Mouse (Mus musculus): ENCODE data around the gene Serpina3g.
"Not testable (repeated sequence)": the region's sequence is repeated elsewhere in the genome, so short reads cannot be mapped to it uniquely, and the experiment has no call there.

The Serpina3g gene

DNA sequence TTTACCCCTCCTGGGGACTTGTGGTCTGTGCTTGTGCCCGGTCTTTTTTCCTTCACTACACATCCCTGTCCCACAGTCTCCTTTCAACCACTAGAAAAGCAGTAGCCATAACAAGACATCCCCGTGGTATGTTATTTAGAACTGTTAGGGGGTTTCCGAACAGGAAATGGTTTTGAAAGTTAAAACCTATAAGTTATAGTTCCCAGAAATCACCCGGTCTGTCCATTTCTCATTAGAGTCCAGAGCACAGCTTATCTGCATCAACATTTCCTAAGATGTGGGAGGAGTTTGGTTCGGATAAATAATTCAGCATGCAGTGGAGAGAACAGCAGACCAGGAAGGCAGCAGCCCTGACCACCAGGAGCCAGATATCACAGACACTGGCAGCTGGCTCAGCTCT lies at the start of gene Serpina3g:
Gene Serpina3g, plus strand, starts transcription at position 331 of the 400 bp plus-strand sequence.
- no peak for DNase-seq (ENCODE audit: low spot score)

- DNase-seq (ENCODE audit: low spot score), result no peak
Measured at GRCm38 (mm10) chr12:104189246-104189645, 46.8 kb upstream of the Serpina3g start.

DNA sequence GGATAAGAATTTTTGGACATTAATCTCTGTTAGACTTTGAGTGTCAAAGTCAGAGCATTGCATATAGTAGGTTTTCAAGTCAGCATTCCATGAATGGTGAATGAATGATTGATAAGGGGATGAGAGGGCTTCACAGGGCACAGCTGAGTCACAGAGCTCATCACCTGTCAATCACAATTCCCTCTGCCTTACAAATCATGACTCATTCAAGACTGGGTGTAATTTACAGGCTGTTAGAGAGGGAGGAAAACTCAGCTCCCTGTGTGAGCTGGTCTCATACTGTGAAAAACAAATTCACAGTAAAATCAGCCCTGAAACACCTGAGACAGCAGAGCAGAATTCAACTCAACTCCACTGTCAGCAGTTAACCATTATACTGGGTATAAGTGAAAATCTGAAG lies 45.2 kb upstream of the Serpina3g start:
- no peak for DNase-seq (ENCODE audit: low spot score)

GRCm38 (mm10) chr12:104209149-104209548 lies 26.9 kb upstream of the Serpina3g start:
- DNase-seq (ENCODE audit: low spot score), result no peak

GRCm38 (mm10) chr12:104209802-104210201 lies 26.2 kb upstream of the Serpina3g start:
- no peak for DNase-seq (ENCODE audit: low spot score)

GRCm38 (mm10) chr12:104213689-104214444 lies 22.2 kb upstream of the Serpina3g start:
- DNase-seq (ENCODE audit: low spot score), result no peak

- DNase-seq (ENCODE audit: low spot score), result no peak
Measured at GRCm38 (mm10) chr12:104214445-104214753, 21.6 kb upstream of the Serpina3g start, which contains the start of gene Serpina3f. Gene Serpina3f (plus strand): TSS chr12:104214544.

- DNase-seq (ENCODE audit: low spot score), result no peak
Measured at GRCm38 (mm10) chr12:104215249-104215648, 20.8 kb upstream of the Serpina3g start.

GRCm38 (mm10) chr12:104221616-104222015 lies 14.4 kb upstream of the Serpina3g start:
- DNase-seq (ENCODE audit: low spot score), result no peak

DNA sequence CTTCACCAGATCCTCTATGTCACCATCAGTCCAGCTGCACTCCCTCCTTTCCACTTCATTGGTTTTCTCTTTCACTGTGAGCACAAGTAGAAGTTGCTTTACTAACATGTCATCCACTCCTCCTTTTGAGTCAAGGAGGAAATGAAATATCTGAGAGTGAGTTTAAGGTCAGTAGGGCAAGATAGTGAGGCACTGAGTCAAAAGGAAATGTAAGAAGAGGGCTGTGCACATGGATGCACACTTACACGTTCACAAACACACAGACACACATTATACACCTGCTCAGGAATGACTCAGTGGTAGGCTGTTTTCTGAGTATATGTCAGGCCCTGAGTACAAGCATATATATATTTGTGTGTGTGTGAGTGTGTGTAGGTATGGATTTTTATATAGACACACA lies 12.4 kb upstream of the Serpina3g start:
- DNase-seq (ENCODE audit: low spot score), result no peak

DNA sequence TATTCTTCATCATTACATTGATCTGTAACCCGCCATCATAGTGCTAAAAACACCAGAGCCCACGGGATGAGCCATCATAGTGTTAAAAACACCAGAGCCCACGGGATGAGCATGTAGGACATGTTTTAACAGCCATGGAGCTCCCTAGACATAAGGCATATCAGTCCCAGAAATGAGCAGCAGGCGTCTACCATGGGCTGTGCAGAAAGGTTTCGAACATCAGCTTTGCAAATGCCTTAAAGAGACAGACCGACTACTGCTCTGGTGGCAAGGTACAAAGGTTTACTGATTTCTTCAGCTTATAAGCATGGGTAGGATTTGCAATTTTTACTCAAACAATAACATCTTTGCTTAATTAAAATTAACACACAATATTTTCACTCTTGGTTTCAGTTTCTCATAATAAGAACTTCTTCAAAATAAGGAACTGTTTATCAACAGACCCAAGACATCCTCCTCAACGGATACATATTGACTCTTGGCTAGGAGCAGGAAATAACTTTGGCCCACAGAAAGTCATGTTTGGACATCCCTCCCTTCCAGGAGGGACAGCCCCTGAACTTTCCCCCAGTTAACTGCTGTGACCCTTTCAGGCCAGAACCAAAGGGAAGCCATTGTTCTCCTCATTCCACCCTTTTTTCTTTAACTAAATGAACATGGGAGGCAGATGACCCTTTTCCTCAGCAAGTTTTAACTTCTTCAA lies 11.3 kb upstream of the Serpina3g start:
- DNase-seq (ENCODE audit: low spot score), result no peak

- DNase-seq (ENCODE audit: low spot score), result no peak
Measured at GRCm38 (mm10) chr12:104230762-104231161, 5.3 kb upstream of the Serpina3g start.

GRCm38 (mm10) chr12:104238048-104238447 lies 2.0 kb downstream of the Serpina3g start:
- DNase-seq (ENCODE audit: low spot score), result not testable (repeated sequence)

DNA sequence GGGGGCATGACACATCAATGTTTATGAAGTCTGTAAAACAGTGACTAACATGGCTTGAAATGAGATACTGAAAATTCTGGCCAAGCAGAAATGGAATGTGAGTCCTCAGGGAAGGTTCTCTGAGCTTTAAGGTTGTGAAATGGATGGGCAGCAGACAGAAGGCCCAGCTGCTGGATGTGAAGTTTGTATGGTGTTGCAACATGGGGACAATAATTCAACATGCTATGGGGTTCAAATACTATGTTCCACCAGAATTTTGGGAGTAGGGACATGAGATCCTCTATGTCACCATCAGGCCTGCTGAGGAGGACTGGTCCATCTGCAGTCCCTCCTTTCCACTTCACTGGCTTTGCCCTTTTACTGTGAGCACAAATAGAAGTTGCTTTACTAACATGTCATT lies 7.3 kb downstream of the Serpina3g start:
- no peak for DNase-seq (ENCODE audit: low spot score)

- no peak for DNase-seq (ENCODE audit: low spot score)
Measured at GRCm38 (mm10) chr12:104245092-104245491, 9.0 kb downstream of the Serpina3g start.

DNA sequence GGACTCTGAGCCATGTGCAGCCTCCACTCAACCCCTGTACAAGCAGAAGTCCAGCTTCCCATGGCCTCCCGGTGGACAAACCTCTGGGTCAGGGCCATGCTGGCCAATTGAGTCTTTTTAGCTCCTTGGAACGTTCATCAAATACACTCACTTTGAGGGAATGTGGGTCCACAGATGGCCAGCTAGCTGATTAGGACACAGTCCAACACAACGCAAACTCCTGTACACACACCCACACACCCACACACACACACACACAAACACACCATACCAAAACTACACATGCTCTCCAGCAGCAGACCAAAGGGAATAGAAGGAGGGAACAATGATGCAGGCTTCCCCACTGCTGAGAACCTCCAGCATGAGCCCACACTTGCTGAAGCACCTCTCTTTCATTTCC lies 9.6 kb downstream of the Serpina3g start:
- DNase-seq (ENCODE audit: low spot score), result no peak

- DNase-seq (ENCODE audit: low spot score), result no peak
Measured at GRCm38 (mm10) chr12:104247553-104248002, 11.5 kb downstream of the Serpina3g start.

DNA sequence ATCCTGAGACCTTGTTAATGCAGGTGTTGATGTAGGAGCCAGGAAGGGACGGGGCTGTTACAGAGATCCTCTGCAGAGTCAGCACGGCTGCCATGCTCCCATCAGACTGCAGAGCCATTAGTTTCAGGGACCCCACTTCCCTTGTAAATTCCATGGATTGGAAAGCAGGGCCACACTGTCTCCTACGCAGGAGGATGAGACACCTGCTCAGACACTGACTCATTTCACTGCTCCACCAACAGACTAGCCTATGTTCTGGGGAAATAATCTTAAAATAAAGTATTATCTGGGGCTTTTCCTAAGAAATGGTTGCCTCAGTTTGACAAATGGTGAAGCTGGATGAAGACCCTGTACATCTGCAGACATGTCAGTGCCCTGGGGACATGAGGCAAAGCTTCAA lies 12.2 kb downstream of the Serpina3g start:
- no peak for DNase-seq (ENCODE audit: low spot score)

GRCm38 (mm10) chr12:104261041-104261440 lies 25.0 kb downstream of the Serpina3g start:
- DNase-seq (ENCODE audit: low spot score), result no peak

DNA sequence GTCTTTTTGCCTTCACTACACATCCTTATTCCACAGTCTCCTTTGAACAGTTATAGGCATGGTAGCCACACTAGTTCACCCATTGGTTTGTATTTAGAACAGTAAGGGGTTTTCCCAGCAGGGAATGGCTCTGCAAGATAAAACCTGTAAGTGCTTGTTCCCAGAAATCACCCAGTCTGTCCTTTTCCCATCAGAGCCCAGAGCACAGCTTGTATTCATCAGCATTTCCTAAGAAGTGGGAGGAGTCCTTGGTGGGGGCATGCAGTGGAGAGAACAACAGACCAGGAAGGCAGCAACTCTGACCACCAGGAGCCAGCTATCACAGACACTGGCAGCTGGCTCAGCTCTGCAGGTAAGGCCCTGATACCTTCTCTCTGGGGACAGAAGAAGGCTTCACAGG lies 26.8 kb downstream of the Serpina3g start, which contains the start of gene Serpina3i:
Gene Serpina3i, plus strand, starts transcription at position 260 of the 400 bp plus-strand sequence.
- no peak for DNase-seq (ENCODE audit: low spot score)

DNA sequence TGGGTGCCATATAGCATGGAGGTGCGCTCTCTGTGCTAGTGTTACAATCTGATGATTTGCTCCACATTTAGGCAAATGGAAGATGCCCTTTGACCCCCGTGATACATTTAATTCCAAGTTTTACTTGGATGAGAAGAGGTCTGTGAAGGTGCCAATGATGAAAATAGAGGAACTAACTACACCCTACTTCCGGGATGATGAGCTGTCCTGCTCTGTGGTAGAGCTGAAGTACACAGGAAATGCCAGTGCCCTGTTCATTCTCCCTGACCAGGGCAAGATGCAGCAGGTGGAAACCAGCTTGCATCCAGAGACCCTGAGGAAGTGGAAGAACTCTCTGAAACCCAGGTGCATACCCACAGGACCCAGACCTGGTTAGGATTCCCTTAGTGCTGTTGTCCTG lies 30.3 kb downstream of the Serpina3g start:
- DNase-seq (ENCODE audit: low spot score), result no peak

DNA sequence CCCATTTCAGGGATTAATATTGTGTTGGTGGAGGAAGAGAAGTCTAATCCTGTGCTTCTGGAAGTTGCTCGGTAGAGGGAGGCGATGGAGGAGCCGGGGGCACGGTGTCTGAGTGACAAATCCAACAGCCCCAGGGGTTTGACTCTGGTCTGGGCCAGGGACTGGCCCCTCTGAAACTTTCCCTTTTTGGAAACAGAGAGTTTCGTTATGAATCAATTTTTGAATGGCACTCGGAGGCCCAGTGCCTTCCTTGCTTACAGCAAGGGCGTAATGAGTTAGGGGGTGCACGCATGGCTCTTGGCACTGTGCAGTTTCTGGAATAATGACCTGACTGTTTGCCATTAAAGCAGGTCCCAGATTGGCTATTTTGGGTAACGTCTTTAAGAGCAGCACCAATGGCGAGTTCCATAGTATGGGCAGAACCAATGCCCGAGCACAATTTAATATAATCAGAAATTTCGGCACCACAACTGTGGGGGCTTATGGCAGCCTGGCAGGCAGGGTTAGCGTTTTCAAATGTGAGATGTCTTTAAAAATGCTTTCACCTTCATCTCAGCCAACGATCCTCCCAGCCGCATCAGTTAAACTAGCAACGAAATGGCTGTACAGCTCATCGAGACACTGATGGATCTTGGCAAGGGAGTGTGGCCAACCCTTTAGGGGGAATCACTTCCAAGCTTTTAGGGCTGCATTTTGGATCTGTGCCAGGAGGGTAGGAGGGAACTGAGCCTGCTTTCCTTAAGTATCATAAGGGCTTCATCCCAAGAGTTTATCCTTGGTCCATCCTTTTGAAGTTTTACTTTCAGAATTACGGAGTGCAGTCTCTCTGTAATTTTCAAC lies 42.4 kb downstream of the Serpina3g start:
- no peak for DNase-seq (ENCODE audit: low spot score)

GRCm38 (mm10) chr12:104279056-104279435 lies 43.0 kb downstream of the Serpina3g start:
- DNase-seq (ENCODE audit: low spot score), result no peak
